In the genomic region with DNA sequence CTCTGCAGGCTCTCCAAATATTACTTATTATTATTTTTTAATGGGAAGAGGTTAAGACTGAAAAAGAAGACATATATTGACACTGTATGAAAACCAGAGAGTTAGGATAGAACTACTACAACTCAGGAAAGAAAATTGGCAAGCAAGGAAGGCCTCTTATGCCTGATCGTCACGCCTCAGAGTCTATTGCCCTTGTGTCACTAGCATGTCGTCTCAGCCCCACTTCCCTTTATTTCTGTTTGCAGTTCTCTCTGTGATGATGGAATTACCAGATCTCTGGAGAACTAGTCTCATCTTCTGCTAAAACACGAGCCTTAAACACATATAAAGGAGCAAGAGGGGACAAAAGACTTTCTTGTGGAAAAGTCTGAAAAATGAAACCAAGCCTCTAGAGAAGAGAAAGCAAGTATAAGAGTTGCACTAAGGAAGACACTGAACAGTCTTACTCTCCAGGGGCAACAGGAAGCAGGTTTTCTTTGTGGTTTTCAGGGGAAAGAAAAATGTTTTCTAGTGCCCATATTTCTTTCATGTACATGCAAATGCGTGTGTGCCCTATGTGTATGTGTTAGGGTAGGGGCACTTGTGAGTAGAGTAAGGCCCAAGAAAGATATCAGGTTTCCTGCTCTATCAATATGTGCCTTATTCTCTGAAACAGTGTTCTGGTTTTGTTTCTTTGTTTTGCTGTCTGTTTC, we compare ENCODE assay signal across 35 mouse cellular contexts. TPM values are rescaled to one million over a fixed set of nuclear protein-coding genes. Genes with fewer than 3 reads are reported as not detected.
DNase-seq lines count a peak whose midpoint lies in the region; ATAC-seq lines count a peak whose summit lies in the region.
"Had no signal": no experiment of that assay in that cellular context is flagged by ENCODE, and none has a peak within 500 bp of the region (broad histone marks: within the 10 kb centered on the region; RNA-seq: fewer than 3 reads in every experiment).

No protein-coding gene starts in this region.

- H3K9me3 ChIP-seq in megakaryocyte, embryonic 14.5 days, result no peaks in the 10 kb centered on the region
- H3K9me3 ChIP-seq: embryonic facial prominence, embryonic 13.5 days; heart, embryonic 10.5 days; heart, embryonic 15.5 days; hindbrain, embryonic 13.5 days; kidney, embryonic 15.5 days; limb, embryonic 13.5 days; lung, embryonic 15.5 days; neural tube, embryonic 15.5 days had no signal

- intact Hi-C loops in heart, postnatal 14 days (cut with DNase I), result no loop called here

- peak overlapping the region; percentile 51 for H3K4me3 ChIP-seq in megakaryocyte, embryonic 14.5 days (replicated peaks)
- H3K4me3 ChIP-seq: embryonic facial prominence, embryonic 13.5 days; erythroblast, embryonic 14.5 days; heart, embryonic 10.5 days; heart, embryonic 15.5 days; hindbrain, embryonic 13.5 days; kidney, embryonic 15.5 days; layer of hippocampus, adult 2 months; left cerebral cortex, adult 2 months; limb, embryonic 13.5 days; lung, embryonic 15.5 days; neural tube, embryonic 15.5 days had no signal

- no peaks in the 10 kb centered on the region for H3K4me1 ChIP-seq in megakaryocyte, embryonic 14.5 days
- H3K4me1 ChIP-seq: embryonic facial prominence, embryonic 13.5 days; heart, embryonic 10.5 days; heart, embryonic 15.5 days; hindbrain, embryonic 13.5 days; kidney, embryonic 15.5 days; limb, embryonic 13.5 days; lung, embryonic 15.5 days; neural tube, embryonic 15.5 days had no signal

- no peaks in the 10 kb centered on the region for H3K27me3 ChIP-seq in megakaryocyte, embryonic 14.5 days (replicated peaks)
- H3K27me3 ChIP-seq: CH12.LX; embryonic facial prominence, embryonic 13.5 days; heart, embryonic 15.5 days; hindbrain, embryonic 13.5 days; limb, embryonic 13.5 days; lung, embryonic 15.5 days; neural tube, embryonic 15.5 days had no signal

- peak; percentile 37 for DNase-seq in thymus, postnatal 14 days
- DNase-seq in thymus, postnatal 36 days, result no peak
- no peak for DNase-seq in heart, postnatal 14 days
- DNase-seq in embryo, embryonic 10 days (ENCODE audit: low spot score), result no peak
- DNase-seq in cerebellum, adult 9-10 months, result no peak
- DNase-seq: adrenal gland, postnatal 10 days; cerebellum, adult 8-10 months; cerebellum, postnatal 36 days; heart, postnatal 36 days; kidney, adult 18-20 months; kidney, postnatal 36 days; lung, postnatal 36 days; midbrain, embryonic 14.5 days; retina, postnatal 1 day; right cerebral cortex, postnatal 25 days; spleen, adult 18-20 months; thymus, postnatal 25 days had no signal

- peak; percentile 82 for ATAC-seq in granulocyte monocyte progenitor cell, adult 5-6 weeks (replicated peaks; ENCODE audit: poor library complexity, severe bottlenecking)
- ATAC-seq: forebrain, embryonic 16.5 days had no signal

- no peaks in the 10 kb centered on the region for H3K36me3 ChIP-seq in megakaryocyte, embryonic 14.5 days (replicated peaks; ENCODE audit: low read length)
- H3K36me3 ChIP-seq: embryonic facial prominence, embryonic 13.5 days; heart, embryonic 10.5 days; heart, embryonic 15.5 days; hindbrain, embryonic 13.5 days; kidney, embryonic 15.5 days; limb, embryonic 13.5 days; lung, embryonic 15.5 days; neural tube, embryonic 15.5 days had no signal

RNA-seq across cellular contexts. Expression of gene Kcnh8, which starts 10.9 kb away (rescaled TPM):
- total RNA-seq in granulocyte monocyte progenitor cell, adult 5-6 weeks (2014; fragmentation: Nextera tagmentation), result not detected in 2 replicates
- total RNA-seq in granulocyte monocyte progenitor cell, adult 5-6 weeks (2017), result not detected in 2 replicates
- polyA plus RNA-seq in megakaryocyte, embryonic 14.5 days (2012; ENCODE audit: insufficient read depth, low replicate concordance), result not detected in 2 replicates
- total RNA-seq in heart, postnatal 14 days (2021), result under 1 TPM in 1 of 2 experiments, not detected in 1; 0.05 TPM
- total RNA-seq: CH12.LX; heart, postnatal 36 days; monocyte, adult 5-6 weeks had no signal
- polyA plus RNA-seq: erythroblast, embryonic 14.5 days; heart, embryonic 15.5 days; liver, embryonic 11.5 days; liver, embryonic 16.5 days had no signal
